Mouse (Mus musculus) liver, adult (tissue): ENCODE measurements around the gene Galc.

Source experiments
- GATA4 ChIP-seq: IDR thresholded peaks from 2 replicates; pipeline ENCODE4 v1.6.1; 2014; ENCODE audit warnings: mild to moderate bottlenecking, low read length; ENCODE audit not compliant: insufficient replicate concordance

Gene Galc

GRCm38 (mm10) chr12:98269791-98270745 lies 10.8 kb upstream of the Galc start:
- no peak for TF ChIP-seq GATA4

GRCm38 (mm10) chr12:98268441-98269369 lies 9.4 kb upstream of the Galc start, which contains the start of gene Gpr65:
Gpr65 (plus strand) TSS chr12:98268635.
- no peak for TF ChIP-seq GATA4

DNA sequence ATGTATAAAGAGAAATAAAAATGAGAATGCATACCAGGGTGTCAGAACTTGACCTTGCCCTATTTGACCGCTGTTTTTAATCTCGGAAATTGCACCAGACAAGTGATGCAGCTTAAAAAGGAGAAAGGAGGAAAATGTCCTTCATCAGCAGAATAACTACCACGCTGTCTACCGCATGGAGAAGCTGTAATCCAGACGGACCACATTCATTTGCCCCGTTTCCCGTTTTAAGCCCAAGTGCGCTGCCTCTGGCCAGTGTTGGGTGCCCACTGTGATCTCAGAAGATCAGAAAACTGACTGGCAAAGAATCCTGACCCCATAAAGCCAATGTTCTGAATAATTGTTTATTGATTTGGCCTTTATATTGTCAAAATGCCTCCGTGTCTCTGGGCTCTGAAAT lies 6.4 kb upstream of the Galc start:
- TF ChIP-seq GATA4: no peak

DNA sequence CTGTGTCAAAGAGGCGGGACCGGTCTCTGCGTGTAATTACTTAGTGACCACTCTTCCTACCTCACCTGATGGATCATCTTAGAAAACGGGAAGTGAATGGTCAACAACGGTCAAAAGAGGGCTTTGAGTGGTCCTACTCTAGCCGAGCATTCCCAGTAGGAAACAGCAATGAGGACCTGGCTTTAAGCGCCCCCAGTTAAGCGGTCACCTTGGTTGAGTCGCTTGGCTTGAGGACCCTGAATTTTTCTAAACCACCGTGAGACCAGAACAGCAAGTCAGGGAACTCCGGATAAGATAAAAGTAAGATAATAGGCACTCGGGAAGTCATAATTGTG lies 226 bp upstream of the Galc start:
- TF ChIP-seq GATA4: no peak

DNA sequence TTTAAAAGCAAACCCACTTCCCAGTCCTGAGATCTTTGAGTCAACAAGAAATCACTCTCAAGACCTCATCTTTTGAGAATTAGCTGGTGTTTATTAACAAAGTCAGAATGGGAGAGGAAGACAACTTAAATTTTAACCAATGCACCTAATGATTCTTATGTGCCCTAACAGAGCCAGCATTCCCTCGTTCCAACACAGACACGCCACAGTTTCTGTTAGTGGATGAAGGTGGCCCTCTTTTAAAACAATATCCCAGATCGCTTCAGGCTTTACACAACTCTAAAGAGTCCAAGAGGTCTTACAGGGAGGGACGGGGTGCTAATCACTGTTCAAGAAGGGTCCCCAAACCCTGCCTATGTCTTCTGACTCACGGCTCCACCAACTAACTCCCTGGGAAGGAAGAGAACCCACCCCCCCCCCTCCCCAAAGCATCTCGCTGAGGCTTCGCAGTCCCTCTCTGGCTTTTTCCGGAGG lies 851 bp downstream of the Galc start:
- no peak for TF ChIP-seq GATA4

DNA sequence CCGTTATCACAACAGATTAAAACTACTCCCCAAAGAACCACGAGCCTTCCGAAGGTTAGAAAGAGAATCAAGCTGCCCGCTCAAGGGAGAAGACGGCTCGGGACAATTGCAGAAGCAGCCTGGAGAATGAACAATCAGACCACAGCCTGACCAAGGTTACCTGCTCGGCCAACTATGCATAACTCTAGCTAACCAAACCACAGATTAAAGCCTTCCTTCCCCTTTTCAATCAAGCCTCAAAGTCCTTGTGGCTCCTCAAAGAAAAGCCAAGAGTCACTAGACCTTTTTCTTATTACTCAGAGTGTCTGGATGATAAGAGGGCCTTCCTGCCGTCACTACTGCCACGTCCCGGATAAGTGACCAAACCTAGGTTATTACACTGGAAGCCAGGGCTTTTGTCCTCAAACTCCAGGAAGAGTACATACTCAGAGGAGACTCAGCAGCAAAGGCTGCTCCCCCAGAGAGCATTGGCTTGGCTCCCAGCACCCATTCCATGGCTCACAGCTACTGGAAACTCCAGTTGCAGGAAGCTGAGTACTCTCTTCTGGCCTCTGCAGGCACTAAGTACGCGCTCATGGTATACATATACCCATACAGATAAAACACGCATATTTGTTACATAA lies 3.8 kb downstream of the Galc start:
- TF ChIP-seq GATA4: no peak

DNA sequence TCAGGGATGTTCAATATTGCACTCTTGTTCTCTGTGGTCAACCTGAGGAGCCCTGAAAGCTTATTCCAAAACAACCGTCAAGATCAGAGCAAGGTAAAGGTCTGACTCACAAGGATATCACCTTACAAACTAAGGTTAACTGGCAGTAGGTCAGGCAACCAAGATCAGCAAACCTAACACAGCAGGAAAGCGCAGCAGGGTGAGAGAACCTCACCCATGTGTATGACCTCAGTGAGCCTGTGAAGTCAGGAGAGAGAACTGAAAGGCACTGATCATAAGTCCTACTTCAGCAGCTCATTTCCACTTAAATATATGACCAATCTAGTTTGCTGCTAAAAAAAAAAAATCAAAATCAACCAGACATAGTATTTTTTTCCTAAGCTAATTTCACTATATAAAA lies 6.8 kb downstream of the Galc start:
- no peak for TF ChIP-seq GATA4

DNA sequence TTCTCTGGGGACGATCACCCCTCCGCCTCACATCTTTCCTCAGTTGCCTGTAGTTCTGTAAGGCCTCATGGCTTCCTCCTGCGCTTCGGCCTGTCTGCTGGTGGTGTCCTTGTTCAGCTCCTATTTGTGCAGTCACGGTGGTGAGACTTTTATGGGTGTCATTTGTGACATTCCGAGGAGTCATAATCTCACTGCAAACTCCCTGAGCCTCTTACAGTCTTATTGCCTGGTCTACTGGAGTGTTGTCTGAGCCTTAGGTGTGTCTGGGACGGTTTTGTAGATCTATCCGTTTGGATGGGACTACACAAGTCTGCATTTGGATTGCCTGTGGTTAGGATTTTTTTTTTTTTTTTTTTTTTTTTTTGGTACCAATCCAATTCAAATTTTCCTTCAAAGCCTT lies 8.9 kb downstream of the Galc start:
- no peak for TF ChIP-seq GATA4

DNA sequence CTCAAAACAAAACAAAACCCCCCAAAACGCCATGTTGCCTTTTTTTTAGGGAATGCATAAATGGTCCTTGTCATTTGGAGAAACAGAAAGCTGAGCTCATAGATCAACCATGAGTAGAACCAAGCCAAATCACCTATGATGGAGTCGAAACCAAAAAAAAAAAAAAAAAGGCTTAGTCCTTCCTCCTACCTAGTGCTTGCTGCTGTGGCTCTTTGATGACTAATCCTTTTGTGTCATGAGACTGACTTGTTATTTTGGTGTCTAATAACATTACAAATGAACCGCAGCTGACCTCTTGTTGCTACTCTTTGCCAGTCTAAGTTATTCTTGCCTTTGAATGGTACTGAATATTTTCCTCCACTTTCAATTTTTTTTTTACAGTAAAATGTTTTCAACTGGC lies 9.6 kb downstream of the Galc start:
- no peak for TF ChIP-seq GATA4

DNA sequence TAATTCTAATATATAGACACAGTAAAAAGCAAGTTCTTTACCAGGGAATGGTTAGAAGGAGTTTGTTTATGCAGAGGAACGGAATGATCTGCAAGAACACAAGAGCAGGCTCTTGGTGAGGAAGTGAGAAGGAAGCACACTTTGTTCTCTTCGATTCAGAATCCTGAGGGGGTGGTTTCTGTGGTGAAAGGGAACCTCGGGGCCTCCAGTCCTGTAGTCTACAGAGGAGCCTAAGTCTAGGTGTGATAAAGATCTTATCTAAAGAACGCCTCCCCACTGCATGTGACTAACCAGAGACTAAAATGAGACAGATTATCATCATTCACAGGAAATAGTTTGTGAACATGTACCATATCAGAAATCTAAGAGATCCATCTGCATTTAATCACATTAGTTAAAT lies 12.4 kb downstream of the Galc start:
- TF ChIP-seq GATA4: no peak

DNA sequence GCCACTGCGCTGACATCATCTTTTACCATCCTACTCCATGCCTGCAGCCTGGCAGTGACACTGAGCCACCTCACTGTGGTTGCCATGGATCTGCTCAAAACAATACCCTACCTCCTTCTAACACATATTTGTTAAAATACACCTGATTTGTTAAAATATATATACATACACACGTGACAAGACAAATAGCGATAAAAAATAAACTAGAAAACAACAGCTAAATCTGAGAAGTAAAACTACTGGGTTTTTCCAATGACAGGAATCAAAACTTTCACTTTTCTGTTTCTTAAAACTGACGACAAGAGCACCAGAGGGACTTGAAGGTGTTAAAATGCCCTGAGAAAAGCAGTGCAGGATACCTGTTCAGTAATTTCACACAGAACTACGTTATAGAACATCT lies 14.4 kb downstream of the Galc start:
- no peak for TF ChIP-seq GATA4

DNA sequence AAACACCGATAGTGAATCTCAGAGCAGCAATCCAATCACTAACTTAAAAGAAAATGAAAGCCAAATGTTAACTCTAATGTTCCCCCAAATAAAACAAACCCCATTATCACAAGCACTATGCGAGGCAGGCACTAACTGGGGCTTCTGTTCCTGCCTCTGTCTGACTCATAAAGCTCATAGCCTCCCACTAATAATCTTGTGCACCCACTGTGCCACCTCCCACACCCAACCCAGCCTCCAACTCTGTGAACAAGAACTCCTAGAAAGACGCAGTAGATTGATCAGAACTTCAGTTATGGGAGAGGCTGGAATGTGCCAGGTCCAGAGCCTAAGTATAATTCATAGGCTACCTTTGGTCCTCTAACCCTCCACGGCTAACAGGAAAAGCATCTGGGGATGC lies 15.1 kb downstream of the Galc start:
- no peak for TF ChIP-seq GATA4

DNA sequence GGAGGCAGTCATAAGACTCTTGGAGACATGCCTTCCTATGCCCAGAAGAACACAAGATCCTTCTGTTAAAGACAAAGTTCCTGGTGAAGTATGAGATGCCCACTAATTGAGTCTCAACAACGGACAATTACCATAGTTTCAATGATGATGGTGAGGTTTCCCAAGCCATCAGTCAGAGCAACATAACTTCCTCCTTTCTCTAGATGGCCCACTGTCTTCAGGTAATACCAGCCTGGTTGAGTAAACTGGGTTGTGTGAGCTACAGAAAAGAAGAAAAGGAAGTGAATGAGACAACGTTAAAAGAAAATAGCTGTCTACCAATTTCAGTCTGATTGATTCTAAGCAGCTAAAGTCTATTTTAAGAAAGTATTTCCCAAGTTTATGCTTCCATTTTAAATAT lies 32.2 kb downstream of the Galc start:
- TF ChIP-seq GATA4: no peak

GRCm38 (mm10) chr12:98223286-98223685 lies 36.0 kb downstream of the Galc start:
- no peak for TF ChIP-seq GATA4

GRCm38 (mm10) chr12:98216432-98216831 lies 42.8 kb downstream of the Galc start:
- no peak for TF ChIP-seq GATA4
